12 mouse cellular contexts compared by ENCODE assay signal in the genomic region with DNA sequence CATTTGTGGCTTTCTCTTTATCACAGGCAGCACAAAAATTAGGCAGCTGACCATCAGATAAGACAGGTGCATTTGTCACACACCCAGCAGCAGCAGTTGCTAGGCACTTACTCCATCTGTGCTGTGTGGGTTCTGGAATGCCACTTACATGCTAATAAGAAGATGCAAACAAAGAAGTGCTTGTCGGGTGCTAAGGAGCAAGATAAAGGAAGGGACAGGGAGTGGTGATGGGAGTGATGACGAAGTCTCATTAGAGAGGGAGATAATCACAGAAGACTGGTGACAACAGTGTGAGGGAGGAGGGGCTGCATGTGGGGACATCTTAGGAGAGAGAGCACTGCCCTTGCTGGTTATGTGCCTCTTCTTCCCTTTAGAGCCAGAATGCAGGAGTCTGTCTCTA.
DNase-seq lines count a peak whose midpoint lies in the region; ATAC-seq and TF ChIP-seq lines count a peak whose summit lies in the region.
"Had no signal": no experiment of that assay in that cellular context is flagged by ENCODE, and none has a peak within 500 bp of the region (broad histone marks: within the 10 kb centered on the region; RNA-seq: fewer than 3 reads in every experiment).

No protein-coding gene starts in this region.

- TF ChIP-seq CTCF in brain, embryonic 14.5 days (IDR thresholded peaks at IDR 0.05; ENCODE audit: borderline replicate concordance, extremely low read depth, insufficient read depth, insufficient read length): no peak
- TF ChIP-seq CTCF in liver, postnatal 0 days (IDR thresholded peaks at IDR 0.05; ENCODE audit: low read depth): no peak

- peak; percentile 89 for DNase-seq in brain, embryonic 14.5 days (ENCODE audit: low read depth)
- DNase-seq in hindbrain, embryonic 14.5 days (ENCODE audit: low spot score): no peak
- DNase-seq in liver, postnatal 0 days: no peak
- DNase-seq in urinary bladder, postnatal 25 days (ENCODE audit: low spot score): no peak
- no peak for DNase-seq in MN1 (ENCODE audit: low spot score)
- DNase-seq: kidney, adult 18-20 months; lung, embryonic 14.5 days had no signal

- H3K36me3 ChIP-seq in embryonic facial prominence, embryonic 15.5 days: no peaks in the 10 kb centered on the region
- H3K36me3 ChIP-seq in hindbrain, embryonic 14.5 days (replicated peaks; ENCODE audit: control insufficient read depth, insufficient read depth): no peaks in the 10 kb centered on the region
- H3K36me3 ChIP-seq in neural tube, embryonic 12.5 days: no peaks in the 10 kb centered on the region
- H3K36me3 ChIP-seq in liver, postnatal 0 days (replicated peaks; ENCODE audit: insufficient read depth, low read length): no peaks in the 10 kb centered on the region
- H3K36me3 ChIP-seq: embryonic facial prominence, embryonic 12.5 days; limb, embryonic 12.5 days had no signal

- H3K4me2 ChIP-seq in embryonic facial prominence, embryonic 15.5 days (replicated peaks): no peak overlapping the region
- H3K4me2 ChIP-seq in hindbrain, embryonic 14.5 days (replicated peaks): no peak overlapping the region
- H3K4me2 ChIP-seq in neural tube, embryonic 12.5 days (replicated peaks): no peak overlapping the region
- H3K4me2 ChIP-seq in liver, postnatal 0 days (ENCODE audit: low read depth, low read length): no peak overlapping the region
- H3K4me2 ChIP-seq: embryonic facial prominence, embryonic 12.5 days; limb, embryonic 12.5 days; lung, embryonic 14.5 days had no signal

- no peaks in the 10 kb centered on the region for H3K4me1 ChIP-seq in embryonic facial prominence, embryonic 15.5 days
- 0 out of 2 replicates have a peak, but pooled peaks cover 8% of the 10 kb centered on the region for H3K4me1 ChIP-seq in hindbrain, embryonic 14.5 days (replicated peaks; ENCODE audit: control insufficient read depth, insufficient read depth, low read length)
- H3K4me1 ChIP-seq in neural tube, embryonic 12.5 days: peaks cover 8% of the 10 kb centered on the region
- H3K4me1 ChIP-seq in liver, postnatal 0 days (ENCODE audit: insufficient read depth): no peaks in the 10 kb centered on the region
- H3K4me1 ChIP-seq: embryonic facial prominence, embryonic 12.5 days; limb, embryonic 12.5 days had no signal

- 34% methylated on average over 2 of the region's 2 CpGs for WGBS in embryonic facial prominence, embryonic 15.5 days
- 9% methylated on average over 2 of the region's 2 CpGs for WGBS in hindbrain, embryonic 14.5 days
- WGBS in neural tube, embryonic 12.5 days: 13% methylated on average over 2 of the region's 2 CpGs
- WGBS in liver, postnatal 0 days (ENCODE audit: insufficient replicate concordance): 30% methylated on average over 2 of the region's 2 CpGs

- no peaks in the 10 kb centered on the region for H3K27me3 ChIP-seq in embryonic facial prominence, embryonic 15.5 days
- H3K27me3 ChIP-seq in hindbrain, embryonic 14.5 days (ENCODE audit: control insufficient read depth, insufficient read depth, low read length): no peaks in the 10 kb centered on the region
- no peaks in the 10 kb centered on the region for H3K27me3 ChIP-seq in neural tube, embryonic 12.5 days (replicated peaks)
- no peaks in the 10 kb centered on the region for H3K27me3 ChIP-seq in liver, postnatal 0 days (ENCODE audit: insufficient read depth, low read length)
- H3K27me3 ChIP-seq: CH12.LX; embryonic facial prominence, embryonic 12.5 days; limb, embryonic 12.5 days had no signal

- H3K27ac ChIP-seq in embryonic facial prominence, embryonic 15.5 days (replicated peaks): no peak overlapping the region
- no peak overlapping the region for H3K27ac ChIP-seq in hindbrain, embryonic 14.5 days
- H3K27ac ChIP-seq in neural tube, embryonic 12.5 days: no peak overlapping the region
- H3K27ac ChIP-seq in liver, postnatal 0 days (ENCODE audit: low read depth): no peak overlapping the region
- H3K27ac ChIP-seq: embryonic facial prominence, embryonic 12.5 days; limb, embryonic 12.5 days had no signal

- ATAC-seq in embryonic facial prominence, embryonic 15.5 days (ENCODE audit: insufficient number of reproducible peaks, low FRiP score, low TSS enrichment, low read depth): 0 out of 2 replicates have a peak, but pooled peaks have one; percentile 24
- peak; percentile 66 for ATAC-seq in hindbrain, embryonic 14.5 days (ENCODE audit: low FRiP score)
- peak; percentile 93 for ATAC-seq in neural tube, embryonic 12.5 days (ENCODE audit: low FRiP score, low read depth)
- ATAC-seq in liver, postnatal 0 days: no peak

- TF ChIP-seq POLR2A in brain, embryonic 14.5 days (IDR thresholded peaks at IDR 0.05; ENCODE audit: borderline replicate concordance, extremely low read depth, insufficient read depth, insufficient read length, poor library complexity, severe bottlenecking): no peak

- H3K9ac ChIP-seq in embryonic facial prominence, embryonic 15.5 days: no peak overlapping the region
- H3K9ac ChIP-seq in hindbrain, embryonic 14.5 days: no peak overlapping the region
- no peak overlapping the region for H3K9ac ChIP-seq in neural tube, embryonic 12.5 days
- H3K9ac ChIP-seq in liver, postnatal 0 days (replicated peaks): no peak overlapping the region
- H3K9ac ChIP-seq: embryonic facial prominence, embryonic 12.5 days; limb, embryonic 12.5 days; lung, embryonic 14.5 days had no signal

- no peaks in the 10 kb centered on the region for H3K9me3 ChIP-seq in embryonic facial prominence, embryonic 15.5 days (replicated peaks)
- no peaks in the 10 kb centered on the region for H3K9me3 ChIP-seq in hindbrain, embryonic 14.5 days (ENCODE audit: control insufficient read depth, low read length)
- no peaks in the 10 kb centered on the region for H3K9me3 ChIP-seq in neural tube, embryonic 12.5 days
- H3K9me3 ChIP-seq in liver, postnatal 0 days (ENCODE audit: low read length): no peaks in the 10 kb centered on the region
- H3K9me3 ChIP-seq: embryonic facial prominence, embryonic 12.5 days; limb, embryonic 12.5 days had no signal

- no peak overlapping the region for H3K4me3 ChIP-seq in embryonic facial prominence, embryonic 15.5 days (replicated peaks)
- no peak overlapping the region for H3K4me3 ChIP-seq in hindbrain, embryonic 14.5 days (replicated peaks; ENCODE audit: low read length)
- H3K4me3 ChIP-seq in neural tube, embryonic 12.5 days: no peak overlapping the region
- no peak overlapping the region for H3K4me3 ChIP-seq in liver, postnatal 0 days (ENCODE audit: low read depth, low read length)
- H3K4me3 ChIP-seq: embryonic facial prominence, embryonic 12.5 days; limb, embryonic 12.5 days had no signal

- no peak for TF ChIP-seq EP300 in liver, postnatal 0 days (IDR thresholded peaks at IDR 0.05; ENCODE audit: low read depth)
